Mouse (Mus musculus): ENCODE measurements around the gene Haao. TPM values are rescaled to one million over a fixed set of nuclear protein-coding genes. Genes with fewer than 3 reads are reported as not detected.
A peak's percentile ranks its signal among the peaks of the same experiment; 100 is the strongest.
"Not testable (repeated sequence)": the region's sequence is repeated elsewhere in the genome, so short reads cannot be mapped to it uniquely, and the experiment has no call there.

Gene Haao
- total and polyA plus RNA-seq, 2 experiments from 2014 or later = 0.28 to 1.3 TPM

DNA sequence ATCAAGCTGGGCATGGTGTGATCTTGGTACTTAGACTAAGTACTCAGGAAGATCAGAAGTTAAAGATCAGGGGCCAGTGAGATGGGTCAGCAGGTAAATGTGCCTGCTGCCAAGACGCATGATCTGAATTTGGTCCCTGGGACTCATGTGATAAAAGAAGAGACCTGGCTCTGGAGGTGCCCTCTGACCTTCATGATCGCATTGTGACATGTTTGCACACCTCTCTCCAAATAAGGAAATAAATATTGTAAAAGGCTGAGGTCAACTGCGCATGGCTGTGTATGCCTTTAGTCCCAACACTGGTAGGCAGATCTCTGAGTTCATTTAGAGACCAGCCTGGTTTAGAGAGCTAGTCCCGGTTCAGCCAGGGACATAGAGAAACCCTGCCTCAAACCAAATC lies 22.6 kb upstream of the Haao start:
- H3K4me1 ChIP-seq (ENCODE audit: insufficient read depth, low read length) = no peaks in the 10 kb centered on the region
- WGBS = 94% methylated on average over 4 of the region's 4 CpGs
- H3K9ac ChIP-seq (replicated peaks; ENCODE audit: low read length) = no peak overlapping the region
- H3K27me3 ChIP-seq (ENCODE audit: insufficient read depth, low read length) = no peaks in the 10 kb centered on the region
- DNase-seq (ENCODE audit: low spot score) = no peak
- H3K4me3 ChIP-seq (ENCODE audit: low read length) = no peak overlapping the region
- H3K4me2 ChIP-seq (ENCODE audit: low read depth, low read length) = no peak overlapping the region
- H3K27ac ChIP-seq = no peak overlapping the region
- no peaks in the 10 kb centered on the region for H3K36me3 ChIP-seq (ENCODE audit: insufficient read depth, low read length)
- ATAC-seq = no peak
- no peaks in the 10 kb centered on the region for H3K9me3 ChIP-seq (ENCODE audit: low read length)
- no peak for TF ChIP-seq CTCF (IDR thresholded peaks at IDR 0.05; ENCODE audit: low read depth)

DNA sequence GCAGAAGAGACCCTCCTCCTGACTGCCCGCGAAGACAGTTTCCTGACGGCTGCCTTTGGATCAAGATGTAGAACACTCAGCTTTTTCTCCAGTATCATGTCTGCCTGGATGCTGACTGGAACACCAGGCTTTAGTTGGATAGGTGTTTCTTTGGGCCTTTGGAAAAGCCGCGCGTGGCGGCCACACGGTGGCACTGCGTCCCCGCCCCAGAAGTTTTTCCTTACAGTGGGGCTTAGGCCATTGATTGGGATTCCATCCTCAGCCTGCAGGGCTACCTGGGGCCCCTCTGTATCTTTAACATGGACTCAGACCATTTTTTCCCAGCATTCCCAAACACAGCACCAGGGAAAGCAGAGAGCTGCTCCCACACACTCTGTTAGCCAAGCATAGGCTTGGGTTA lies 18.8 kb upstream of the Haao start:
- TF ChIP-seq CTCF (IDR thresholded peaks at IDR 0.05; ENCODE audit: low read depth) = peak; percentile 91
- Histone ChIP-seq H3K36me3 (ENCODE audit: insufficient read depth, low read length) (no peaks in the 10 kb centered on the region), H3K4me1 (ENCODE audit: insufficient read depth, low read length) (no peaks in the 10 kb centered on the region), H3K4me2 (ENCODE audit: low read depth, low read length) (no peak overlapping the region), H3K27ac (no peak overlapping the region), H3K27me3 (ENCODE audit: insufficient read depth, low read length) (no peaks in the 10 kb centered on the region), H3K9ac (replicated peaks; ENCODE audit: low read length) (no peak overlapping the region), H3K4me3 (ENCODE audit: low read length) (no peak overlapping the region), H3K9me3 (ENCODE audit: low read length) (no peaks in the 10 kb centered on the region)
- DNase-seq (ENCODE audit: low spot score) (peak; percentile 85), ATAC-seq (peak; percentile 19; the same call in 1 of the 2 replicates)
- WGBS = 14% methylated on average over 10 of the region's 10 CpGs

DNA sequence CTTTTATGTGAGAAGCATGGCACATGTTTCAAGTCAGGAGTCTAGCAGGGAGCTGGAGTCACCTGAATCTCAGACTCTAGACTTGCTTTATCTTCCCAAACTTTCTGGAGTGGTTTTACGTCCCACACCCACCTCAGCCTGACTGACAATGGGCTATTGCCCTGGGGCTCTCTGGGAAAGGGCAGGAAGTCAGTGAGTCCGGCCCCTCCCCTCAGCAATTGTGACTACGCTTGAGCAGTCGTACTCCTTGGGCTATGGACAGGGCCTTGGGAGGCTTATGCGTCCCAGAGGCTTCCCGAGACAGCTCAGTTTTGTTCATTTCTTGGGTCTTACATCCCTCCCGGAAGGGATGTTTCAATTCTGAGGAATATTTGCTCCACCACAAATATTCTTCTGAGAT lies 17.6 kb upstream of the Haao start:
- Histone ChIP-seq H3K9ac (replicated peaks; ENCODE audit: low read length) (no peak overlapping the region), H3K27ac (no peak overlapping the region), H3K36me3 (ENCODE audit: insufficient read depth, low read length) (no peaks in the 10 kb centered on the region), H3K4me1 (ENCODE audit: insufficient read depth, low read length) (no peaks in the 10 kb centered on the region), H3K9me3 (ENCODE audit: low read length) (no peaks in the 10 kb centered on the region), H3K4me3 (ENCODE audit: low read length) (no peak overlapping the region), H3K4me2 (ENCODE audit: low read depth, low read length) (no peak overlapping the region), H3K27me3 (ENCODE audit: insufficient read depth, low read length) (no peaks in the 10 kb centered on the region)
- TF ChIP-seq CTCF (IDR thresholded peaks at IDR 0.05; ENCODE audit: low read depth) = no peak
- no peak for ATAC-seq
- 66% methylated on average over 7 of the region's 7 CpGs for WGBS
- DNase-seq (ENCODE audit: low spot score) = no peak

DNA sequence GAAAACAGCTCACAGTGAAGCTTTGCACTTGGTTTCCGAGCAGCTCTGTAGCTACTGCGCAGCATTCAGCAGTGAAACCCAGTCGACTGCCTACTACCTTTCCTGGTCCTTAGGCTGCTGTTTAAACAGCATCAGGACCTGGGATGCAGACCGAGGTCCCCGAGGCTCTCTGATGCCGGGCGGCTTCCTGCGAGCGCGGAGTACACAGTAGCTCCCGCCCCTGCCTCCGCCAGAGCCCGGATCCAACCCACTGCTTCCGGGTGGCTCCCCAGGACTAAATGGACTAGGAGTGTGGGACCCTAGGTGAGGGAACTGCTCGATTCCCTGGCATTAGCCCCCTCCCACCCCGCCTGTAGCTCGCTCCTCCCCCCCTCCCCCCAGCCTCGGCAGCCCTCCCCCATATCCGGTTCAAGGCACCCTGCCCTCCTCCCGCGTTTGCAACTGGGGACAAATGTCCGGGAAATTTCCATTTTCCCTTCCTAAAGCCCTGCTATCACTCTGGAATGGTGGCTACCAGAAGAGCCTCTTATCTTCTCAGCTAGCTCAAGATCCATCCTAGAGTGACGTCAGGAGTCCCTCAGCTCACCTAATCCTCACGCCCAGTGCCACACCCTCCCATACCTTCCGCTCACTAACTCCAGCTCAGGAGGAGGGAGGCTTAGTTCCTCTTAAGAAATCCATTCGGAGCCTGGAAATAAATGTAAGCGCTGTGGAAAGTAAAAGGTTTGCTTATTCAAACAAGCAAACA lies 14.5 kb upstream of the Haao start:
- WGBS = under 1% methylated on average over 27 of the region's 27 CpGs
- ATAC-seq = peak; percentile 73
- Histone ChIP-seq H3K36me3 (ENCODE audit: insufficient read depth, low read length) (no peaks in the 10 kb centered on the region), H3K9ac (replicated peaks; ENCODE audit: low read length) (peak overlapping the region; percentile 72), H3K27me3 (ENCODE audit: insufficient read depth, low read length) (no peaks in the 10 kb centered on the region), H3K9me3 (ENCODE audit: low read length) (no peaks in the 10 kb centered on the region), H3K4me1 (ENCODE audit: insufficient read depth, low read length) (no peaks in the 10 kb centered on the region), H3K4me3 (ENCODE audit: low read length) (peak overlapping the region; percentile 77), H3K4me2 (ENCODE audit: low read depth, low read length) (peak overlapping the region; percentile 71), H3K27ac (peak overlapping the region; percentile 94)
- no peak for TF ChIP-seq CTCF (IDR thresholded peaks at IDR 0.05; ENCODE audit: low read depth)
- peak; percentile 72 for DNase-seq (ENCODE audit: low spot score)

GRCm38 (mm10) chr17:83861444-83862133 lies 13.8 kb upstream of the Haao start:
- no peaks in the 10 kb centered on the region for H3K27me3 ChIP-seq (ENCODE audit: insufficient read depth, low read length)
- peak overlapping the region; percentile 72 for H3K9ac ChIP-seq (replicated peaks; ENCODE audit: low read length)
- WGBS = under 1% methylated on average over 62 of the region's 62 CpGs
- no peaks in the 10 kb centered on the region for H3K4me1 ChIP-seq (ENCODE audit: insufficient read depth, low read length)
- H3K9me3 ChIP-seq (ENCODE audit: low read length) = no peaks in the 10 kb centered on the region
- no peaks in the 10 kb centered on the region for H3K36me3 ChIP-seq (ENCODE audit: insufficient read depth, low read length)
- DNase-seq (ENCODE audit: low spot score) = peak; percentile 96
- TF ChIP-seq CTCF (IDR thresholded peaks at IDR 0.05; ENCODE audit: low read depth) = no peak
- H3K4me3 ChIP-seq (ENCODE audit: low read length) = peak overlapping the region; percentile 77
- H3K27ac ChIP-seq = peak overlapping the region; percentile 94
- H3K4me2 ChIP-seq (ENCODE audit: low read depth, low read length) = peak overlapping the region; percentile 71
- peak; percentile 94 for ATAC-seq

- WGBS = 60% methylated on average over 8 of the region's 8 CpGs
- H3K9ac ChIP-seq (replicated peaks; ENCODE audit: low read length); DNase-seq (ENCODE audit: low spot score); ATAC-seq; H3K36me3 ChIP-seq (ENCODE audit: insufficient read depth, low read length); H3K27me3 ChIP-seq (ENCODE audit: insufficient read depth, low read length); H3K4me1 ChIP-seq (ENCODE audit: insufficient read depth, low read length); H3K9me3 ChIP-seq (ENCODE audit: low read length): not testable (repeated sequence)
- H3K27ac ChIP-seq = peak overlapping the region; percentile 94; the same call in 1 of the 2 replicates
- peak overlapping the region; percentile 71 for H3K4me2 ChIP-seq (ENCODE audit: low read depth, low read length)
- H3K4me3 ChIP-seq (ENCODE audit: low read length) = peak overlapping the region; percentile 77
Observed at GRCm38 (mm10) chr17:83860968-83861367, 13.2 kb upstream of the Haao start.

DNA sequence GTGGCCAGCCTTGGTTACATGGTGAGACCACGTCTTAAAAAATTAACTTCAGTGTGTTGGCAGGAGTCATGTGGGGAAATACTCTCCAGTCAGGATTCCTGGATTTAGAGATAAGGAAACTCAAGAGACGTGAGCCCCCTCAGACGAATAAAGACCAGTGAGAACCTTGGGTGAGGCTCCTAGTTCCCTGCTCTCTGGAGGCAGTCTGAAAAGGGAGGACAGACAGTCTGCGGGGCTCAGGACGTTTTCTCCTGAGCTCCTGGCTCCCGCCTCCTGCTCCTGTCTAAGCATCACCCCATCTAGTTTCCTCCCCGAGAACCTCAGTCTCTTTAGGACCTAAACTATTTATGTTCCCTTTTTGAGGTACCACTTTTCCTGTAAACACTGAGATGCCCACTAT lies 12.5 kb upstream of the Haao start:
- no peak for TF ChIP-seq CTCF (IDR thresholded peaks at IDR 0.05; ENCODE audit: low read depth)
- ATAC-seq (no peak), DNase-seq (ENCODE audit: low spot score) (no peak)
- H3K27me3 ChIP-seq (ENCODE audit: insufficient read depth, low read length) = no peaks in the 10 kb centered on the region
- no peak overlapping the region for H3K9ac ChIP-seq (replicated peaks; ENCODE audit: low read length)
- no peaks in the 10 kb centered on the region for H3K9me3 ChIP-seq (ENCODE audit: low read length)
- no peaks in the 10 kb centered on the region for H3K36me3 ChIP-seq (ENCODE audit: insufficient read depth, low read length)
- no peaks in the 10 kb centered on the region for H3K4me1 ChIP-seq (ENCODE audit: insufficient read depth, low read length)
- no peak overlapping the region for H3K4me3 ChIP-seq (ENCODE audit: low read length)
- no peak overlapping the region for H3K27ac ChIP-seq
- WGBS = 84% methylated on average over 7 of the region's 7 CpGs
- no peak overlapping the region for H3K4me2 ChIP-seq (ENCODE audit: low read depth, low read length)
